Mouse (Mus musculus): ENCODE results near the gene Tgfbr1. TPM values are rescaled to one million over a fixed set of nuclear protein-coding genes. Genes with fewer than 3 reads are reported as not detected.

The Tgfbr1 gene
- polyA plus RNA-seq, 1 experiment: 2.4 TPM

- Histone ChIP-seq H3K27me3 (ENCODE audit: control insufficient read depth, insufficient read depth, insufficient read length) (no peaks in the 10 kb centered on the region), H3K4me3 (ENCODE audit: insufficient read depth, poor library complexity, severe bottlenecking) (no peak overlapping the region), H3K79me2 (ENCODE audit: control insufficient read depth, insufficient read depth) (no peaks in the 10 kb centered on the region), H3ac (ENCODE audit: control insufficient read depth, insufficient read length, low read depth) (no peak overlapping the region), H3K36me3 (ENCODE audit: control insufficient read depth, insufficient read depth) (peaks cover 23% of the 10 kb centered on the region), H3K79me3 (ENCODE audit: low read depth) (no peaks in the 10 kb centered on the region)
- no peak for TF ChIP-seq MYOG (IDR thresholded peaks at IDR 0.05; ENCODE audit: control insufficient read depth, extremely low read depth, insufficient read length)
Measured at GRCm38 (mm10) chr4:47404536-47404935, 51.5 kb downstream of the Tgfbr1 start.

- Histone ChIP-seq H3K36me3 (ENCODE audit: control insufficient read depth, insufficient read depth) (peaks cover 10% of the 10 kb centered on the region), H3K4me3 (ENCODE audit: insufficient read depth, poor library complexity, severe bottlenecking) (no peak overlapping the region), H3K27me3 (ENCODE audit: control insufficient read depth, insufficient read depth, insufficient read length) (no peaks in the 10 kb centered on the region), H3ac (ENCODE audit: control insufficient read depth, insufficient read length, low read depth) (no peak overlapping the region), H3K79me2 (ENCODE audit: control insufficient read depth, insufficient read depth) (no peaks in the 10 kb centered on the region), H3K79me3 (ENCODE audit: low read depth) (no peaks in the 10 kb centered on the region)
- no peak for TF ChIP-seq CTCF (IDR thresholded peaks at IDR 0.05; ENCODE audit: control insufficient read depth, insufficient read depth, insufficient read length)
- TF ChIP-seq MYOG (IDR thresholded peaks at IDR 0.05; ENCODE audit: control insufficient read depth, extremely low read depth, insufficient read length): no peak
- no peak for TF ChIP-seq MAX (IDR thresholded peaks at IDR 0.05)
- TF ChIP-seq USF1 (IDR thresholded peaks at IDR 0.05; ENCODE audit: low read depth): no peak
- TF ChIP-seq MYOD1 (IDR thresholded peaks at IDR 0.05; ENCODE audit: control insufficient read depth, insufficient read length, low read depth): no peak
- no peak for TF ChIP-seq FOSL1 (IDR thresholded peaks at IDR 0.05; ENCODE audit: insufficient read depth, low read length, poor library complexity, severe bottlenecking)
- no peak for TF ChIP-seq CEBPB (IDR thresholded peaks at IDR 0.05; ENCODE audit: low read depth)
Measured at GRCm38 (mm10) chr4:47407161-47407560, 54.1 kb downstream of the Tgfbr1 start.

- Histone ChIP-seq H3K36me3 (ENCODE audit: control insufficient read depth, insufficient read depth) (no peaks in the 10 kb centered on the region), H3ac (ENCODE audit: control insufficient read depth, insufficient read length, low read depth) (no peak overlapping the region), H3K79me2 (ENCODE audit: control insufficient read depth, insufficient read depth) (no peaks in the 10 kb centered on the region), H3K79me3 (ENCODE audit: low read depth) (no peaks in the 10 kb centered on the region), H3K4me3 (ENCODE audit: insufficient read depth, poor library complexity, severe bottlenecking) (no peak overlapping the region), H3K27me3 (ENCODE audit: control insufficient read depth, insufficient read depth, insufficient read length) (peaks cover 11% of the 10 kb centered on the region)
- TF ChIP-seq CTCF (IDR thresholded peaks at IDR 0.05; ENCODE audit: control insufficient read depth, insufficient read depth, insufficient read length): no peak
- no peak for TF ChIP-seq FOSL1 (IDR thresholded peaks at IDR 0.05; ENCODE audit: insufficient read depth, low read length, poor library complexity, severe bottlenecking)
- no peak for TF ChIP-seq USF1 (IDR thresholded peaks at IDR 0.05; ENCODE audit: low read depth)
- TF ChIP-seq MYOG (IDR thresholded peaks at IDR 0.05; ENCODE audit: control insufficient read depth, extremely low read depth, insufficient read length): no peak
- no peak for TF ChIP-seq MYOD1 (IDR thresholded peaks at IDR 0.05; ENCODE audit: control insufficient read depth, insufficient read length, low read depth)
- TF ChIP-seq MAX (IDR thresholded peaks at IDR 0.05): no peak
- TF ChIP-seq CEBPB (IDR thresholded peaks at IDR 0.05; ENCODE audit: low read depth): no peak
Measured at GRCm38 (mm10) chr4:47417871-47418270, 64.8 kb downstream of the Tgfbr1 start.

- no peak for TF ChIP-seq MYOG (IDR thresholded peaks at IDR 0.05; ENCODE audit: control insufficient read depth, extremely low read depth, insufficient read length)
- no peak for TF ChIP-seq FOSL1 (IDR thresholded peaks at IDR 0.05; ENCODE audit: insufficient read depth, low read length, poor library complexity, severe bottlenecking)
- no peak for TF ChIP-seq CEBPB (IDR thresholded peaks at IDR 0.05; ENCODE audit: low read depth)
- no peak for TF ChIP-seq MYOD1 (IDR thresholded peaks at IDR 0.05; ENCODE audit: control insufficient read depth, insufficient read length, low read depth)
- TF ChIP-seq CTCF (IDR thresholded peaks at IDR 0.05; ENCODE audit: control insufficient read depth, insufficient read depth, insufficient read length): no peak
- TF ChIP-seq USF1 (IDR thresholded peaks at IDR 0.05; ENCODE audit: low read depth): no peak
- TF ChIP-seq MAX (IDR thresholded peaks at IDR 0.05): no peak
- peaks cover 17% of the 10 kb centered on the region for H3K27me3 ChIP-seq (ENCODE audit: control insufficient read depth, insufficient read depth, insufficient read length)
Measured at GRCm38 (mm10) chr4:47419268-47419973, 66.4 kb downstream of the Tgfbr1 start.

GRCm38 (mm10) chr4:47420191-47420590, 67.2 kb downstream of the Tgfbr1 start:
- H3K27me3 ChIP-seq (ENCODE audit: control insufficient read depth, insufficient read depth, insufficient read length): peaks cover 20% of the 10 kb centered on the region
- no peak overlapping the region for H3K4me3 ChIP-seq (ENCODE audit: insufficient read depth, poor library complexity, severe bottlenecking)
- H3ac ChIP-seq (ENCODE audit: control insufficient read depth, insufficient read length, low read depth): no peak overlapping the region
- H3K79me3 ChIP-seq (ENCODE audit: low read depth): no peaks in the 10 kb centered on the region
- H3K36me3 ChIP-seq (ENCODE audit: control insufficient read depth, insufficient read depth): no peaks in the 10 kb centered on the region
- H3K79me2 ChIP-seq (ENCODE audit: control insufficient read depth, insufficient read depth): no peaks in the 10 kb centered on the region
- TF ChIP-seq USF1 (IDR thresholded peaks at IDR 0.05; ENCODE audit: low read depth) (no peak), FOSL1 (IDR thresholded peaks at IDR 0.05; ENCODE audit: insufficient read depth, low read length, poor library complexity, severe bottlenecking) (no peak), MYOG (IDR thresholded peaks at IDR 0.05; ENCODE audit: control insufficient read depth, extremely low read depth, insufficient read length) (no peak), CTCF (IDR thresholded peaks at IDR 0.05; ENCODE audit: control insufficient read depth, insufficient read depth, insufficient read length) (no peak), MAX (IDR thresholded peaks at IDR 0.05) (no peak), MYOD1 (IDR thresholded peaks at IDR 0.05; ENCODE audit: control insufficient read depth, insufficient read length, low read depth) (no peak), CEBPB (IDR thresholded peaks at IDR 0.05; ENCODE audit: low read depth) (no peak)

More at GRCm38 (mm10) chr4:47419268-47419973, 66.4 kb downstream of the Tgfbr1 start:
- Histone ChIP-seq H3ac (ENCODE audit: control insufficient read depth, insufficient read length, low read depth) (no peak overlapping the region), H3K4me3 (ENCODE audit: insufficient read depth, poor library complexity, severe bottlenecking) (no peak overlapping the region), H3K79me3 (ENCODE audit: low read depth) (no peaks in the 10 kb centered on the region), H3K79me2 (ENCODE audit: control insufficient read depth, insufficient read depth) (no peaks in the 10 kb centered on the region), H3K36me3 (ENCODE audit: control insufficient read depth, insufficient read depth) (no peaks in the 10 kb centered on the region)

GRCm38 (mm10) chr4:47422194-47422593, 69.2 kb downstream of the Tgfbr1 start:
- peaks cover 25% of the 10 kb centered on the region for H3K27me3 ChIP-seq (ENCODE audit: control insufficient read depth, insufficient read depth, insufficient read length)
- H3K79me3 ChIP-seq (ENCODE audit: low read depth): no peaks in the 10 kb centered on the region
- no peaks in the 10 kb centered on the region for H3K79me2 ChIP-seq (ENCODE audit: control insufficient read depth, insufficient read depth)
- TF ChIP-seq MYOG (IDR thresholded peaks at IDR 0.05; ENCODE audit: control insufficient read depth, extremely low read depth, insufficient read length) (no peak), USF1 (IDR thresholded peaks at IDR 0.05; ENCODE audit: low read depth) (no peak), CTCF (IDR thresholded peaks at IDR 0.05; ENCODE audit: control insufficient read depth, insufficient read depth, insufficient read length) (no peak), CEBPB (IDR thresholded peaks at IDR 0.05; ENCODE audit: low read depth) (no peak), FOSL1 (IDR thresholded peaks at IDR 0.05; ENCODE audit: insufficient read depth, low read length, poor library complexity, severe bottlenecking) (no peak), MYOD1 (IDR thresholded peaks at IDR 0.05; ENCODE audit: control insufficient read depth, insufficient read length, low read depth) (no peak), MAX (IDR thresholded peaks at IDR 0.05) (no peak)
- H3K36me3 ChIP-seq (ENCODE audit: control insufficient read depth, insufficient read depth): no peaks in the 10 kb centered on the region
- no peak overlapping the region for H3K4me3 ChIP-seq (ENCODE audit: insufficient read depth, poor library complexity, severe bottlenecking)
- no peak overlapping the region for H3ac ChIP-seq (ENCODE audit: control insufficient read depth, insufficient read length, low read depth)
